Mouse (Mus musculus) CD4-positive, CD25-positive, alpha-beta regulatory T cell, adult 2 months (primary cell): Measurements from ENCODE around the gene Olfr1323.

Source experiments
- DNase-seq: peaks from one replicate; pipeline ENCODE4 v3.0.0-alpha.2; 2012; ENCODE audit warnings: low read depth, low spot score

The Olfr1323 gene

GRCm38 (mm10) chrX:50019259-50019658 lies at the start of gene Olfr1323:
Gene Olfr1323, minus strand, starts transcription at chrX:50019359.
- no peak for DNase-seq

- DNase-seq, result no peak
These were observed 6.9 kb downstream of the Olfr1323 start for GRCm38 (mm10) chrX:50012242-50012641.
